Mouse (Mus musculus): ENCODE results near the gene Sclt1. TPM values are rescaled to one million over a fixed set of nuclear protein-coding genes. Genes with fewer than 3 reads are reported as not detected.

Sclt1 gene
- polyA plus RNA-seq, 1 experiment from 2014 or later = 27.2 TPM

- Histone ChIP-seq H3K27me3 (no peaks in the 10 kb centered on the region), H3K36me3 (no peaks in the 10 kb centered on the region), H3K9ac (replicated peaks) (peak overlapping the region; percentile 25; the same call in 1 of the 2 replicates), H3K9me3 (no peaks in the 10 kb centered on the region), H3K4me1 (peaks cover 27% of the 10 kb centered on the region), H3K4me3 (no peak overlapping the region), H3K27ac (replicated peaks) (no peak overlapping the region), H3K4me2 (replicated peaks) (0 out of 2 replicates have a peak overlapping the region, but pooled peaks have one; percentile 3)
- ATAC-seq (ENCODE audit: low FRiP score, low read depth) = no peak
- 58% methylated on average over 8 of the region's 8 CpGs for WGBS
Observed at GRCm38 (mm10) chr3:41581436-41581835, 160.9 kb downstream of the Sclt1 start.

- 0 out of 2 replicates have a peak, but pooled peaks have one; percentile 18 for ATAC-seq (ENCODE audit: low FRiP score, low read depth)
- Histone ChIP-seq H3K27ac (replicated peaks) (no peak overlapping the region), H3K36me3 (no peaks in the 10 kb centered on the region), H3K27me3 (no peaks in the 10 kb centered on the region), H3K4me2 (replicated peaks) (0 out of 2 replicates have a peak overlapping the region, but pooled peaks have one; percentile 3), H3K9ac (replicated peaks) (peak overlapping the region; percentile 25; the same call in 1 of the 2 replicates), H3K4me1 (peaks cover 27% of the 10 kb centered on the region), H3K9me3 (no peaks in the 10 kb centered on the region), H3K4me3 (no peak overlapping the region)
- WGBS = 30% methylated on average over 14 of the region's 14 CpGs
Observed at GRCm38 (mm10) chr3:41580401-41581323, 161.7 kb downstream of the Sclt1 start.

GRCm38 (mm10) chr3:41579873-41580272 is 162.4 kb downstream of the Sclt1 start:
- Histone ChIP-seq H3K4me1 (peaks cover 30% of the 10 kb centered on the region), H3K4me3 (no peak overlapping the region), H3K36me3 (no peaks in the 10 kb centered on the region), H3K9me3 (no peaks in the 10 kb centered on the region), H3K27ac (replicated peaks) (no peak overlapping the region), H3K27me3 (no peaks in the 10 kb centered on the region), H3K9ac (replicated peaks) (no peak overlapping the region), H3K4me2 (replicated peaks) (no peak overlapping the region)
- ATAC-seq (ENCODE audit: low FRiP score, low read depth) = no peak
- 23% methylated on average over 4 of the region's 4 CpGs for WGBS

- H3K27me3 ChIP-seq = no peaks in the 10 kb centered on the region
- no peak overlapping the region for H3K4me2 ChIP-seq (replicated peaks)
- peaks cover 40% of the 10 kb centered on the region for H3K4me1 ChIP-seq
- H3K9ac ChIP-seq (replicated peaks) = no peak overlapping the region
- H3K36me3 ChIP-seq = no peaks in the 10 kb centered on the region
- H3K9me3 ChIP-seq = no peaks in the 10 kb centered on the region
- H3K27ac ChIP-seq (replicated peaks) = no peak overlapping the region
- no peak for ATAC-seq (ENCODE audit: low FRiP score, low read depth)
- WGBS = 70% methylated on average over 2 of the region's 2 CpGs
- no peak overlapping the region for H3K4me3 ChIP-seq
Observed at GRCm38 (mm10) chr3:41577240-41577639, 165.1 kb downstream of the Sclt1 start.

Other genes starting within 250 kb of the Sclt1 start
- gene Jade1, start 186.8 kb downstream of the Sclt1 start, polyA plus RNA-seq (2016; fragmentation: Nextera tagmentation; extraction: Ambion mirVana) = 19.5 and 19.7 TPM in 2 replicates
- 19.5 and 22.7 TPM in 2 replicates for gene D3Ertd751e, start 97 bp upstream of the Sclt1 start, polyA plus RNA-seq (2016; fragmentation: Nextera tagmentation; extraction: Ambion mirVana)